Mouse (Mus musculus): ENCODE data around the gene Gm4969. TPM values are rescaled to one million over a fixed set of nuclear protein-coding genes. Genes with fewer than 3 reads are reported as not detected.

Gene Gm4969
- polyA plus RNA-seq, 1 experiment from 2014 or later: 0.66 TPM

- Histone ChIP-seq H3K4me3 (no peak overlapping the region), H3K4me2 (no peak overlapping the region), H3K27ac (no peak overlapping the region), H3K36me3 (peaks cover 30% of the 10 kb centered on the region), H3K27me3 (replicated peaks) (peaks cover 5% of the 10 kb centered on the region; the same call in 1 of the 2 replicates), H3K9me3 (replicated peaks) (no peaks in the 10 kb centered on the region), H3K9ac (no peak overlapping the region), H3K4me1 (no peaks in the 10 kb centered on the region)
- WGBS (ENCODE audit: insufficient replicate concordance): 65% methylated on average over 10 of the region's 10 CpGs
- no peak for ATAC-seq
Measured at GRCm38 (mm10) chr7:19057405-19057804, 60.8 kb downstream of the Gm4969 start.

GRCm38 (mm10) chr7:19055108-19055507 lies 63.1 kb downstream of the Gm4969 start:
- no peaks in the 10 kb centered on the region for H3K9me3 ChIP-seq (replicated peaks)
- H3K4me2 ChIP-seq: no peak overlapping the region
- H3K27me3 ChIP-seq (replicated peaks): no peaks in the 10 kb centered on the region; the same call in 1 of the 2 replicates
- no peak overlapping the region for H3K9ac ChIP-seq
- H3K4me1 ChIP-seq: no peaks in the 10 kb centered on the region
- no peak overlapping the region for H3K4me3 ChIP-seq
- H3K27ac ChIP-seq: no peak overlapping the region
- ATAC-seq: no peak
- 83% methylated on average over 8 of the region's 8 CpGs for WGBS (ENCODE audit: insufficient replicate concordance)
- peaks cover 53% of the 10 kb centered on the region for H3K36me3 ChIP-seq

GRCm38 (mm10) chr7:19054777-19055076 lies 63.4 kb downstream of the Gm4969 start:
- H3K4me3 ChIP-seq: no peak overlapping the region
- H3K27me3 ChIP-seq (replicated peaks): no peaks in the 10 kb centered on the region; the same call in 1 of the 2 replicates
- no peaks in the 10 kb centered on the region for H3K9me3 ChIP-seq (replicated peaks)
- peaks cover 57% of the 10 kb centered on the region for H3K36me3 ChIP-seq
- 79% methylated on average over 9 of the region's 9 CpGs for WGBS (ENCODE audit: insufficient replicate concordance)
- H3K27ac ChIP-seq: no peak overlapping the region
- no peak overlapping the region for H3K4me2 ChIP-seq
- no peak overlapping the region for H3K9ac ChIP-seq
- no peak for ATAC-seq
- H3K4me1 ChIP-seq: no peaks in the 10 kb centered on the region

- Histone ChIP-seq H3K27ac (no peak within 1 kb of the TSS), H3K4me3 (no peak within 1 kb of the TSS), H3K4me2 (no peak within 1 kb of the TSS), H3K36me3 (peaks cover 62% of the 10 kb centered on the region), H3K27me3 (replicated peaks) (no peaks in the 10 kb centered on the region; the same call in 1 of the 2 replicates), H3K9ac (no peak within 1 kb of the TSS), H3K9me3 (replicated peaks) (no peaks in the 10 kb centered on the region), H3K4me1 (no peaks in the 10 kb centered on the region)
- WGBS (ENCODE audit: insufficient replicate concordance): 60% methylated on average over 33 of the region's 33 CpGs
- peak; percentile 28; the same call in 1 of the 2 replicates for ATAC-seq
Measured at GRCm38 (mm10) chr7:19054047-19054776, 64.0 kb downstream of the Gm4969 start, which contains the start of gene Rsph6a. Gene Rsph6a, plus strand, starts transcription at chr7:19054690.

GRCm38 (mm10) chr7:19053136-19053532 lies 65.0 kb downstream of the Gm4969 start:
- H3K36me3 ChIP-seq: peaks cover 73% of the 10 kb centered on the region
- 85% methylated on average over 7 of the region's 7 CpGs for WGBS (ENCODE audit: insufficient replicate concordance)

GRCm38 (mm10) chr7:19052345-19053135 lies 65.6 kb downstream of the Gm4969 start:
- no peaks in the 10 kb centered on the region; the same call in 1 of the 2 replicates for H3K27me3 ChIP-seq (replicated peaks)
- ATAC-seq: no peak
- H3K9me3 ChIP-seq (replicated peaks): no peaks in the 10 kb centered on the region
- H3K4me1 ChIP-seq: no peaks in the 10 kb centered on the region
- WGBS (ENCODE audit: insufficient replicate concordance): 84% methylated on average over 15 of the region's 15 CpGs
- H3K36me3 ChIP-seq: peaks cover 79% of the 10 kb centered on the region
- H3K9ac ChIP-seq: no peak overlapping the region
- no peak overlapping the region for H3K4me2 ChIP-seq
- H3K4me3 ChIP-seq: no peak overlapping the region
- no peak overlapping the region for H3K27ac ChIP-seq

More at GRCm38 (mm10) chr7:19053136-19053532, 65.0 kb downstream of the Gm4969 start:
- H3K9ac ChIP-seq: no peak overlapping the region
- H3K9me3 ChIP-seq (replicated peaks): no peaks in the 10 kb centered on the region
- H3K4me2 ChIP-seq: no peak overlapping the region
- H3K27me3 ChIP-seq (replicated peaks): no peaks in the 10 kb centered on the region; the same call in 1 of the 2 replicates
- no peaks in the 10 kb centered on the region for H3K4me1 ChIP-seq
- H3K27ac ChIP-seq: no peak overlapping the region
- H3K4me3 ChIP-seq: no peak overlapping the region
- no peak for ATAC-seq

- no peaks in the 10 kb centered on the region; the same call in 1 of the 2 replicates for H3K27me3 ChIP-seq (replicated peaks)
- H3K9me3 ChIP-seq (replicated peaks): no peaks in the 10 kb centered on the region
- 63% methylated on average over 4 of the region's 4 CpGs for WGBS (ENCODE audit: insufficient replicate concordance)
- no peak overlapping the region for H3K4me2 ChIP-seq
- no peak overlapping the region for H3K27ac ChIP-seq
- ATAC-seq: no peak
- H3K9ac ChIP-seq: no peak overlapping the region
- no peaks in the 10 kb centered on the region for H3K4me1 ChIP-seq
- H3K36me3 ChIP-seq: peaks cover 93% of the 10 kb centered on the region
- no peak overlapping the region for H3K4me3 ChIP-seq
Measured at GRCm38 (mm10) chr7:19051161-19051560, 67.0 kb downstream of the Gm4969 start.

GRCm38 (mm10) chr7:19050172-19050571 lies 68.0 kb downstream of the Gm4969 start:
- 82% methylated on average over 8 of the region's 8 CpGs for WGBS (ENCODE audit: insufficient replicate concordance)
- peaks cover 100% of the 10 kb centered on the region for H3K36me3 ChIP-seq

GRCm38 (mm10) chr7:19049252-19049651 lies 68.9 kb downstream of the Gm4969 start:
- Histone ChIP-seq H3K4me3 (no peak overlapping the region), H3K4me2 (no peak overlapping the region), H3K36me3 (peaks cover 100% of the 10 kb centered on the region), H3K9ac (no peak overlapping the region), H3K27me3 (replicated peaks) (no peaks in the 10 kb centered on the region), H3K4me1 (no peaks in the 10 kb centered on the region), H3K9me3 (replicated peaks) (no peaks in the 10 kb centered on the region), H3K27ac (no peak overlapping the region)
- ATAC-seq: no peak
- WGBS (ENCODE audit: insufficient replicate concordance): 82% methylated on average over 5 of the region's 5 CpGs

More at GRCm38 (mm10) chr7:19050172-19050571, 68.0 kb downstream of the Gm4969 start:
- ATAC-seq: no peak
- Histone ChIP-seq H3K4me1 (no peaks in the 10 kb centered on the region), H3K4me3 (no peak overlapping the region), H3K27ac (no peak overlapping the region), H3K4me2 (no peak overlapping the region), H3K9ac (peak overlapping the region; percentile 31; the same call in 1 of the 2 replicates), H3K27me3 (replicated peaks) (no peaks in the 10 kb centered on the region; the same call in 1 of the 2 replicates), H3K9me3 (replicated peaks) (no peaks in the 10 kb centered on the region)

Small RNA genes lying within 50 kb of the gene (microRNA-seq; reads per million reads assigned to microRNA genes)
- 1.1 reads per million for gene Mir3100

Other genes starting within 250 kb of the Gm4969 start
- 8.9 and 10.0 TPM in 2 replicates for gene Pglyrp1, start 247.0 kb downstream of the Gm4969 start, polyA plus RNA-seq (2016; fragmentation: Nextera tagmentation; extraction: Ambion mirVana)
- 16.8 and 18.3 TPM in 2 replicates for gene Ccdc61, start 208.0 kb downstream of the Gm4969 start, polyA plus RNA-seq (2016; fragmentation: Nextera tagmentation; extraction: Ambion mirVana)
- 0.13 and 0.16 TPM in 2 replicates for gene Nova2, start 192.5 kb downstream of the Gm4969 start, polyA plus RNA-seq (2016; fragmentation: Nextera tagmentation; extraction: Ambion mirVana)
- gene Nanos2, start 131.0 kb downstream of the Gm4969 start, polyA plus RNA-seq (2016; fragmentation: Nextera tagmentation; extraction: Ambion mirVana): not detected in 2 replicates
- 1.3 and 1.7 TPM in 2 replicates for gene Mypop, start 127.1 kb downstream of the Gm4969 start, polyA plus RNA-seq (2016; fragmentation: Nextera tagmentation; extraction: Ambion mirVana)
- gene Irf2bp1, start 114.3 kb downstream of the Gm4969 start, polyA plus RNA-seq (2016; fragmentation: Nextera tagmentation; extraction: Ambion mirVana): 20.1 and 22.3 TPM in 2 replicates
- 25.3 and 26.6 TPM in 2 replicates for gene Foxa3, start 94.8 kb downstream of the Gm4969 start, polyA plus RNA-seq (2016; fragmentation: Nextera tagmentation; extraction: Ambion mirVana)
- gene Sympk, start 94.0 kb downstream of the Gm4969 start, polyA plus RNA-seq (2016; fragmentation: Nextera tagmentation; extraction: Ambion mirVana): 30.3 and 33.3 TPM in 2 replicates
- not detected in 2 replicates for gene Rsph6a, start 63.7 kb downstream of the Gm4969 start, polyA plus RNA-seq (2016; fragmentation: Nextera tagmentation; extraction: Ambion mirVana)
- 7.4 and 7.9 TPM in 2 replicates for gene Dmwd, start 42.1 kb downstream of the Gm4969 start, polyA plus RNA-seq (2016; fragmentation: Nextera tagmentation; extraction: Ambion mirVana)
- 8.5 and 9.8 TPM in 2 replicates for gene Dmpk, start 34.5 kb downstream of the Gm4969 start, polyA plus RNA-seq (2016; fragmentation: Nextera tagmentation; extraction: Ambion mirVana)
- 1.8 TPM in 2 replicates for gene Six5, start 23.8 kb downstream of the Gm4969 start, polyA plus RNA-seq (2016; fragmentation: Nextera tagmentation; extraction: Ambion mirVana)
- gene Fbxo46, start 1.5 kb upstream of the Gm4969 start, polyA plus RNA-seq (2016; fragmentation: Nextera tagmentation; extraction: Ambion mirVana): 8.1 and 10.1 TPM in 2 replicates
- gene Qpctl, start 30.9 kb upstream of the Gm4969 start, polyA plus RNA-seq (2016; fragmentation: Nextera tagmentation; extraction: Ambion mirVana): 4.9 and 5.5 TPM in 2 replicates
- 97.8 and 98.3 TPM in 2 replicates for gene Snrpd2, start 31.4 kb upstream of the Gm4969 start, polyA plus RNA-seq (2016; fragmentation: Nextera tagmentation; extraction: Ambion mirVana)
- gene Gipr, start 47.8 kb upstream of the Gm4969 start, polyA plus RNA-seq (2016; fragmentation: Nextera tagmentation; extraction: Ambion mirVana): 0.18 and 0.41 TPM in 2 replicates
- gene Eml2, start 58.1 kb upstream of the Gm4969 start, polyA plus RNA-seq (2016; fragmentation: Nextera tagmentation; extraction: Ambion mirVana): 4.1 and 5.1 TPM in 2 replicates
- gene Gpr4, start 94.2 kb upstream of the Gm4969 start, polyA plus RNA-seq (2016; fragmentation: Nextera tagmentation; extraction: Ambion mirVana): 0.51 and 0.62 TPM in 2 replicates
- gene Opa3, start 110.0 kb upstream of the Gm4969 start, polyA plus RNA-seq (2016; fragmentation: Nextera tagmentation; extraction: Ambion mirVana): 22.1 and 23.3 TPM in 2 replicates
- gene Vasp, start 153.4 kb upstream of the Gm4969 start, polyA plus RNA-seq (2016; fragmentation: Nextera tagmentation; extraction: Ambion mirVana): 61.1 and 61.5 TPM in 2 replicates
- not detected in 2 replicates for gene Ppm1n, start 161.7 kb upstream of the Gm4969 start, polyA plus RNA-seq (2016; fragmentation: Nextera tagmentation; extraction: Ambion mirVana)
- 5.1 and 5.6 TPM in 2 replicates for gene Rtn2, start 164.3 kb upstream of the Gm4969 start, polyA plus RNA-seq (2016; fragmentation: Nextera tagmentation; extraction: Ambion mirVana)
- 0.04 and 0.05 TPM in 2 replicates for gene Fosb, start 191.7 kb upstream of the Gm4969 start, polyA plus RNA-seq (2016; fragmentation: Nextera tagmentation; extraction: Ambion mirVana)
- 25.8 and 31.5 TPM in 2 replicates for gene Ercc1, start 226.4 kb upstream of the Gm4969 start, polyA plus RNA-seq (2016; fragmentation: Nextera tagmentation; extraction: Ambion mirVana)
- gene Cd3eap, start 241.1 kb upstream of the Gm4969 start, polyA plus RNA-seq (2016; fragmentation: Nextera tagmentation; extraction: Ambion mirVana): 19.5 and 19.9 TPM in 2 replicates
- 1.7 and 1.9 TPM in 2 replicates for gene Ppp1r13l, start 241.4 kb upstream of the Gm4969 start, polyA plus RNA-seq (2016; fragmentation: Nextera tagmentation; extraction: Ambion mirVana)